Mouse (Mus musculus): Measurements from ENCODE around the gene Gnai2. TPM values are rescaled to one million over a fixed set of nuclear protein-coding genes. Genes with fewer than 3 reads are reported as not detected.

Gene Gnai2
- total and polyA plus RNA-seq, 3 experiments = 232 to 657 (median 375) TPM

DNA sequence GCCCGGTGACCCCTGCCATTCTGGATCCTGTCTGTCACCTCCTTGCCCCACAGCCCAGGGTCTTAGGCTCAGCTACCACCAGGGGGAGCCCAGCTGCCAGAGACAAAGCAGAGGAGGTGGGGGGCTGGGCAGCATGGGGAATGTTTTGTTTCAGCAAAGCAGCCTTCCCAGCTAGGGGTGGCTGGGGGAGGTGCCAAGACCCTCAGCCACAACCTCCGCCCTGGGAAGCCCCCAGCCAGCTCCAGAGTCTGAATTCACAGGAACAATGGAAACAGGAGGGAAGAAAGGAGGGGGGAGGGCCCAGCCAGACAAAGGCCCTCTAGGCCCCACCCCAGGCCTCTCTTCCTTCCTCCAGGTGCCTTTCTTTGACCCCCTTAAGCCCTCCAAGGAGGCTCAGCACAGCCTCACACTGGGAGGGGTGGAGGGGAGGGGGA is 8.3 kb downstream of the Gnai2 start:
- no peak for ATAC-seq (ENCODE audit: extremely low read depth, insufficient number of reproducible peaks, low FRiP score, poor library complexity, severe bottlenecking)
- Histone ChIP-seq H3K4me1 (ENCODE audit: insufficient read depth, low read depth, low read length) (peaks cover 86% of the 10 kb centered on the region), H3K9me3 (replicated peaks) (no peaks in the 10 kb centered on the region), H3K27me3 (ENCODE audit: insufficient read depth, low read length) (no peaks in the 10 kb centered on the region), H3K4me3 (ENCODE audit: low read depth, low read length) (peak overlapping the region; percentile 13; the same call in 1 of the 2 replicates), H3K36me3 (replicated peaks) (peaks cover 99% of the 10 kb centered on the region)
- DNase-seq (ENCODE audit: low spot score) = peak; percentile 69
- no peak for TF ChIP-seq POLR2AphosphoS5 (IDR thresholded peaks at IDR 0.05; ENCODE audit: insufficient replicate concordance, low read depth, low read length)
- peak; percentile 69 for TF ChIP-seq CTCF (IDR thresholded peaks at IDR 0.05; ENCODE audit: low read depth, low read length)

DNA sequence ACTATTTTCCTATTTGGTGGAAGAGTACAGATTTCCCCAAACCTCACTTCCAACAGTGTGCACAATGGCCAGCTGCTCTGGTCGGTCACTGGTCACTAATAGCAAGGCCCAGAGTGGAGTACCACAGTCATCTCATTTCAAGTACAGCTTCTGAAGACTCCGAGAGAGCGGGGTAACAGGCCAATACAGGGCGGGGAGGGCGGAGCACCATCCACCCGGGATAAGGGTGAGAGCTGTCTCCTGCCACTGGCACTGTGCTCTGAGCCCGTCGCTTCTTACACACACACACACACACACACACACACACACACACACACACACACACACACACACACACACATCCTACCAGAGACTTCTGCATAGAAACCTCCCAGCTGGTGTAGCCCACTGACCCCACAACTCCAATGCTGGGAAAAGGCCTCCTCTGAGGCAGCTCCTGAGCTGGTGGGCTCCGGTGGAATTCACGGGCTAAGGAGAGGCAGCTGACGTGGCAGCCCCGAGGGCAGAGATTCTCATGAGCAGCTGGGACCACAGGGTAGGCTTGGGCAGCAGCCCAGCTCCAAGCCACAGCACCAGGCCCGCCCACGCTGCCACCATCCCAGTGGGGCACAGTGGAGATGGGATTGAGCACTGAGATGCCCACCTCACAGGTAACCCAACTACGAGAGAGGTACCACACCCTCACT is 8.9 kb downstream of the Gnai2 start:
- Histone ChIP-seq H3K4me3 (ENCODE audit: low read depth, low read length) (peak overlapping the region; percentile 13; the same call in 1 of the 2 replicates), H3K4me1 (ENCODE audit: insufficient read depth, low read depth, low read length) (peaks cover 80% of the 10 kb centered on the region), H3K36me3 (replicated peaks) (peaks cover 96% of the 10 kb centered on the region), H3K9me3 (replicated peaks) (no peaks in the 10 kb centered on the region), H3K27me3 (ENCODE audit: insufficient read depth, low read length) (no peaks in the 10 kb centered on the region)
- ATAC-seq (ENCODE audit: extremely low read depth, insufficient number of reproducible peaks, low FRiP score, poor library complexity, severe bottlenecking) (no peak), DNase-seq (ENCODE audit: low spot score) (no peak)
- no peak for TF ChIP-seq GATA1 (IDR thresholded peaks at IDR 0.05; ENCODE audit: borderline replicate concordance, low read length)
- no peak for TF ChIP-seq TAL1 (conservative IDR thresholded peaks at IDR 0.05; ENCODE audit: low read depth, low read length)
- TF ChIP-seq POLR2AphosphoS5 (IDR thresholded peaks at IDR 0.05; ENCODE audit: insufficient replicate concordance, low read depth, low read length) = no peak
- TF ChIP-seq CTCF (IDR thresholded peaks at IDR 0.05; ENCODE audit: low read depth, low read length) = no peak
- no peak for TF ChIP-seq GATA2 (IDR thresholded peaks at IDR 0.05; ENCODE audit: borderline replicate concordance, low read depth, low read length)

DNA sequence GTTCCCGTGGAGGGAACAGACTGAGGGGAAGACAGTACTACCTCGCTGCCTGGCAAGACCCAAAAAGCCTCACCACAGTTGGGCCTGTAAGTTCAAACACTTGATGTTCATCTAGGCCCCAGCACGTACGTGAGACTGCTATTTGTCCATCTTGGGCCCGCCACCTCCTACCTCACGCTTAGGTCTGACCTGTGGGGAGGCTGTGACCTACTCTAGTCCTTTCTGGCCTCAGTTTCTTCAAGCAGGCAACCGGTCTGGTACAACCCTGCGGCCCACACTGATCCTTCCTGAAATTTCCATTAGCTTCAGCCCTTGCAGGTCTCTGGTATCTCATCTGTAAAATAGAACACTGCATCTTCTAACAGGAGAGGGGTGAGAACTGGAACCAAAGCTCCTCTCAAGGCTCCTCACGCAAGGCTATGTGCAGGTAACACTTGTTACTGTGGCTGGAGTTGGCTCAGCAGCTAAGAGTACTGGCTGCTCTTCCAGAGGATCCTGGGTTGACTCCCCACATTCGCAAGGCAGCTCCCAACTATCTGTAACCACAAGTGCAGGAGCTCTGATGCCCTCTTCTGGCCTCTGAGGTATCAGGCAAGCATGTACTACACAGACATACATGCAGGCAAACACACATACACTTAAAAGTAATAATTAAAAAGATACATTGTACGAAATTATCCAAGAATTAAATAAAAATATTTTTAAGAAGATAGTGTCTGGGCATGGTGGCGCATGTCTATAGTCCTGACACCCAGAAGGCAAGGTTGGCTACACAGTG is 9.6 kb downstream of the Gnai2 start:
- Histone ChIP-seq H3K4me1 (ENCODE audit: insufficient read depth, low read depth, low read length) (peaks cover 72% of the 10 kb centered on the region), H3K4me3 (ENCODE audit: low read depth, low read length) (peak overlapping the region; percentile 55; the same call in 1 of the 2 replicates), H3K27me3 (ENCODE audit: insufficient read depth, low read length) (no peaks in the 10 kb centered on the region), H3K9me3 (replicated peaks) (no peaks in the 10 kb centered on the region), H3K36me3 (replicated peaks) (peaks cover 94% of the 10 kb centered on the region)
- ATAC-seq (ENCODE audit: extremely low read depth, insufficient number of reproducible peaks, low FRiP score, poor library complexity, severe bottlenecking) (no peak), DNase-seq (ENCODE audit: low spot score) (no peak)
- TF ChIP-seq POLR2AphosphoS5 (IDR thresholded peaks at IDR 0.05; ENCODE audit: insufficient replicate concordance, low read depth, low read length) (no peak), CTCF (IDR thresholded peaks at IDR 0.05; ENCODE audit: low read depth, low read length) (no peak), TAL1 (conservative IDR thresholded peaks at IDR 0.05; ENCODE audit: low read depth, low read length) (no peak), GATA2 (IDR thresholded peaks at IDR 0.05; ENCODE audit: borderline replicate concordance, low read depth, low read length) (no peak), GATA1 (IDR thresholded peaks at IDR 0.05; ENCODE audit: borderline replicate concordance, low read length) (no peak)

DNA sequence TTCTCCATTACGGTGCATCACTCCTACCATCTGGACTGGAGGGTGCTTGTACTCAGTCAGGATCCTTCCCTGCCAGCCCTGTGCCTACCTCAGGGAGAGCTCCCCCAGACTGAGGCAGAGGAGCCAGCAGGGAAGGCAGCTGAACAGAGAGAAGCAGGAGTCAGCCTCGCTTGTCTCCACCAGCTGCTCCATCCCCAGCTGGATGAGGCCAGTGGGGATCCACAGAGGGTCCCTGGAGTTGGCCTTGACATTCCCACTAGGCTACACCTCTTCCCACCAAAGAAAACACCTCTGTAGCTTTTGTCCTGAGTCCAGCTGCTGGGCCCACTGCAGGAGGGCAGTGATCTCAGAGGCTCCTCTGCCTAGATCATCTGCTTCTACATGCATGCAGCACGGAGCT is 10.2 kb downstream of the Gnai2 start:
- Histone ChIP-seq H3K9me3 (replicated peaks) (no peaks in the 10 kb centered on the region), H3K4me3 (ENCODE audit: low read depth, low read length) (peak overlapping the region; percentile 55; the same call in 1 of the 2 replicates), H3K27me3 (ENCODE audit: insufficient read depth, low read length) (no peaks in the 10 kb centered on the region), H3K36me3 (replicated peaks) (peaks cover 94% of the 10 kb centered on the region), H3K4me1 (ENCODE audit: insufficient read depth, low read depth, low read length) (peaks cover 67% of the 10 kb centered on the region)
- DNase-seq (ENCODE audit: low spot score) (no peak), ATAC-seq (ENCODE audit: extremely low read depth, insufficient number of reproducible peaks, low FRiP score, poor library complexity, severe bottlenecking) (no peak)
- no peak for TF ChIP-seq GATA2 (IDR thresholded peaks at IDR 0.05; ENCODE audit: borderline replicate concordance, low read depth, low read length)
- no peak for TF ChIP-seq TAL1 (conservative IDR thresholded peaks at IDR 0.05; ENCODE audit: low read depth, low read length)
- no peak for TF ChIP-seq GATA1 (IDR thresholded peaks at IDR 0.05; ENCODE audit: borderline replicate concordance, low read length)
- TF ChIP-seq CTCF (IDR thresholded peaks at IDR 0.05; ENCODE audit: low read depth, low read length) = no peak
- TF ChIP-seq POLR2AphosphoS5 (IDR thresholded peaks at IDR 0.05; ENCODE audit: insufficient replicate concordance, low read depth, low read length) = no peak

GRCm38 (mm10) chr9:107624539-107624938 is 10.6 kb downstream of the Gnai2 start:
- peaks cover 94% of the 10 kb centered on the region for H3K36me3 ChIP-seq (replicated peaks)
- H3K9me3 ChIP-seq (replicated peaks) = no peaks in the 10 kb centered on the region
- DNase-seq (ENCODE audit: low spot score) (peak; percentile 54), ATAC-seq (ENCODE audit: extremely low read depth, insufficient number of reproducible peaks, low FRiP score, poor library complexity, severe bottlenecking) (peak; percentile 67)
- peaks cover 67% of the 10 kb centered on the region for H3K4me1 ChIP-seq (ENCODE audit: insufficient read depth, low read depth, low read length)
- TF ChIP-seq GATA2 (IDR thresholded peaks at IDR 0.05; ENCODE audit: borderline replicate concordance, low read depth, low read length) (no peak), TAL1 (conservative IDR thresholded peaks at IDR 0.05; ENCODE audit: low read depth, low read length) (no peak), GATA1 (IDR thresholded peaks at IDR 0.05; ENCODE audit: borderline replicate concordance, low read length) (no peak), CTCF (IDR thresholded peaks at IDR 0.05; ENCODE audit: low read depth, low read length) (no peak), POLR2AphosphoS5 (IDR thresholded peaks at IDR 0.05; ENCODE audit: insufficient replicate concordance, low read depth, low read length) (no peak)
- peak overlapping the region; percentile 55; the same call in 1 of the 2 replicates for H3K4me3 ChIP-seq (ENCODE audit: low read depth, low read length)
- H3K27me3 ChIP-seq (ENCODE audit: insufficient read depth, low read length) = no peaks in the 10 kb centered on the region

- no peak for TF ChIP-seq POLR2AphosphoS5 (IDR thresholded peaks at IDR 0.05; ENCODE audit: insufficient replicate concordance, low read depth, low read length)
- TF ChIP-seq TAL1 (conservative IDR thresholded peaks at IDR 0.05; ENCODE audit: low read depth, low read length) = no peak
- TF ChIP-seq GATA1 (IDR thresholded peaks at IDR 0.05; ENCODE audit: borderline replicate concordance, low read length) = no peak
- TF ChIP-seq GATA2 (IDR thresholded peaks at IDR 0.05; ENCODE audit: borderline replicate concordance, low read depth, low read length) = no peak
- TF ChIP-seq CTCF (IDR thresholded peaks at IDR 0.05; ENCODE audit: low read depth, low read length) = no peak
- no peak overlapping the region for H3K4me3 ChIP-seq (ENCODE audit: low read depth, low read length)
- H3K9me3 ChIP-seq (replicated peaks) = no peaks in the 10 kb centered on the region
- H3K36me3 ChIP-seq (replicated peaks) = peaks cover 91% of the 10 kb centered on the region
- no peaks in the 10 kb centered on the region for H3K27me3 ChIP-seq (ENCODE audit: insufficient read depth, low read length)
- no peak for DNase-seq (ENCODE audit: low spot score)
- peaks cover 40% of the 10 kb centered on the region for H3K4me1 ChIP-seq (ENCODE audit: insufficient read depth, low read depth, low read length)
- no peak for ATAC-seq (ENCODE audit: extremely low read depth, insufficient number of reproducible peaks, low FRiP score, poor library complexity, severe bottlenecking)
These were observed 14.2 kb downstream of the Gnai2 start for GRCm38 (mm10) chr9:107620954-107621353.
